Mouse (Mus musculus): ENCODE data around the gene Gm43951.

DNA sequence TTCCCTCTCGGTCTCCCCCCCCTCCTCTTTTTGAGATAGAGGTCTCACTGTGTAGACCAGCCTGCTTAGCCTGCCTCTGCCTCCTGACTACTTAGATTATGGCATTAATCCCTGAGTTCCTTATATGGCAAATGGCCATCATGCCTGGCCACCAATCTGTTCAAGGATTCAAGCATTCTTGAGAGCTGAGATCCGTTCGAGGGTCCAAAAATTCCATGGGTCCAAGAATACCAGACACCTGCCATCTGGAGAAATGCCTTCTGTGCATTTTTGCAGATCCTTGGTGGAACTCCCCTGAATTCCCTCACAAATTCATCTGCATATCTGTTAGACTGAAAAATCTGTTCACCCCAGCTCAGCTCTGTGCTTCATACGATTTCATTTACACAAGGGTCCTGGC is 16.8 kb upstream of the Gm43951 start:
- no peak for TF ChIP-seq POLR2A (IDR thresholded peaks at IDR 0.05; ENCODE audit: control insufficient read depth, low read depth, low read length)
- no peak for TF ChIP-seq CTCF (IDR thresholded peaks at IDR 0.05; ENCODE audit: control insufficient read depth, insufficient read depth, insufficient replicate concordance, low read depth, low read length)
